Comparison of ENCODE assay signal across 8 mouse cellular contexts in genomic region chr11:87591526-87592353, GRCm38 (mm10). TPM values are rescaled to one million over a fixed set of nuclear protein-coding genes. Genes with fewer than 3 reads are reported as not detected.
DNase-seq lines count a peak whose midpoint lies in the region; ATAC-seq and TF ChIP-seq lines count a peak whose summit lies in the region.

Gene Mtmr4 (plus strand): TSS chr11:87592162.

- ATAC-seq in kidney, embryonic 14.5 days (ENCODE audit: low FRiP score, low TSS enrichment): peak; percentile 97
- peak; percentile 91 for ATAC-seq in monocyte, adult 5-6 weeks (replicated peaks; ENCODE audit: insufficient number of reproducible peaks, low FRiP score, low TSS enrichment, poor library complexity, severe bottlenecking)

- peak; percentile 100 for DNase-seq in A20 (ENCODE audit: low read depth, low spot score)
- DNase-seq in heart, adult 9 months (ENCODE audit: low spot score in 2 of 2): peak; percentile 100
- DNase-seq in liver: peak; percentile 99
- DNase-seq in spleen, postnatal 4 days (ENCODE audit: low spot score in 2 of 2): peak; percentile 98

- H3K9me3 ChIP-seq in kidney, embryonic 14.5 days (ENCODE audit: control insufficient read depth, low read length): no peaks in the 10 kb centered on the region

- peak within 1 kb of the TSS; percentile 91 for H3K4me2 ChIP-seq in kidney, embryonic 14.5 days (replicated peaks; ENCODE audit: low read depth, low read length)

- TF ChIP-seq CTCF in bone marrow macrophage, adult 2 months (IDR thresholded peaks at IDR 0.05; ENCODE audit: low read depth, low read length): no peak
- no peak for TF ChIP-seq CTCF in embryonic fibroblast, embryonic 13.5 days (IDR thresholded peaks at IDR 0.05; ENCODE audit: borderline replicate concordance, insufficient read depth, low read length)

- peaks cover 5% of the 10 kb centered on the region for H3K36me3 ChIP-seq in kidney, embryonic 14.5 days (ENCODE audit: control insufficient read depth, insufficient read depth, low read length)

- under 1% methylated on average over 59 of the region's 61 CpGs for WGBS in kidney, embryonic 14.5 days

- H3K27ac ChIP-seq in bone marrow macrophage, adult 2 months (ENCODE audit: insufficient read depth, low read depth, low read length): peak within 1 kb of the TSS; percentile 86
- peak within 1 kb of the TSS; percentile 88 for H3K27ac ChIP-seq in embryonic fibroblast, embryonic 13.5 days (ENCODE audit: insufficient read depth, low read length)
- H3K27ac ChIP-seq in kidney, embryonic 14.5 days (ENCODE audit: low read depth, low read length): peak within 1 kb of the TSS; percentile 96

- peak; percentile 94 for TF ChIP-seq POLR2A in bone marrow macrophage, adult 2 months (IDR thresholded peaks at IDR 0.05; ENCODE audit: borderline replicate concordance, low read depth, low read length)
- peak; percentile 97 for TF ChIP-seq POLR2A in embryonic fibroblast, embryonic 13.5 days (IDR thresholded peaks at IDR 0.05; ENCODE audit: low read depth, low read length)

- H3K9ac ChIP-seq in kidney, embryonic 14.5 days (ENCODE audit: low read depth, low read length): peak within 1 kb of the TSS; percentile 93

- peaks cover 22% of the 10 kb centered on the region for H3K4me1 ChIP-seq in bone marrow macrophage, adult 2 months (ENCODE audit: control insufficient read depth, insufficient read depth, low read length)
- peaks cover 10% of the 10 kb centered on the region for H3K4me1 ChIP-seq in embryonic fibroblast, embryonic 13.5 days (ENCODE audit: control insufficient read depth, insufficient read depth, low read length)
- peaks cover 46% of the 10 kb centered on the region for H3K4me1 ChIP-seq in kidney, embryonic 14.5 days (ENCODE audit: control insufficient read depth, insufficient read depth, low read length)

- H3K27me3 ChIP-seq in kidney, embryonic 14.5 days (ENCODE audit: control insufficient read depth, insufficient read depth, low read length): no peaks in the 10 kb centered on the region

- H3K4me3 ChIP-seq in bone marrow macrophage, adult 2 months (ENCODE audit: insufficient read depth, low read length): peak within 1 kb of the TSS; percentile 89
- H3K4me3 ChIP-seq in embryonic fibroblast, embryonic 13.5 days (ENCODE audit: insufficient read depth, low read length): peak within 1 kb of the TSS; percentile 83
- peak within 1 kb of the TSS; percentile 84 for H3K4me3 ChIP-seq in kidney, embryonic 14.5 days (ENCODE audit: low read length)

RNA-seq across cellular contexts. Expression of gene Mtmr4, which starts in this region (rescaled TPM):
- polyA plus RNA-seq in bone marrow macrophage, adult 2 months (2012; ENCODE audit: insufficient read depth, insufficient read length, missing spikeins): 11.0 and 16.3 TPM in 2 replicates
- 29.3 and 34.5 TPM in 2 replicates for polyA plus RNA-seq in embryonic fibroblast, embryonic 13.5 days (2011; ENCODE audit: insufficient read length, low read depth, missing spikeins)
- 20.2 and 44.3 TPM in 2 replicates for polyA plus RNA-seq in kidney, embryonic 14.5 days (2014; fragmentation: Nextera tagmentation; extraction: Ambion mirVana)
- 11.0 to 19.0 TPM (median 13.7 TPM) in 3 replicates for total RNA-seq in monocyte, adult 5-6 weeks (2017)

Comparison
In these comparisons a context has a peak if more than half of its experiments do, and no peak if none do; other contexts are left out.
1. Peak in every context shown above with its lines: DNase-seq, ATAC-seq, H3K4me3 ChIP-seq and H3K27ac ChIP-seq.